Mouse (Mus musculus) ES-Bruce4 (cell line): ENCODE results near the gene Ntn5.

ENCODE experiments used
- CTCF ChIP-seq: IDR thresholded peaks from one replicate; pipeline ENCODE4 v1.8.1; 2011; ENCODE audit warnings: low read depth, low read length
- EP300 ChIP-seq: IDR thresholded peaks from 2 replicates; pipeline ENCODE4 v1.6.1; 2011; ENCODE audit warnings: low read depth, low read length; ENCODE audit not compliant: insufficient read depth
- POLR2A ChIP-seq: IDR thresholded peaks from one replicate; pipeline ENCODE4 v1.8.1; 2011; ENCODE audit warnings: low read length; ENCODE audit not compliant: insufficient read depth

GRCm38 (mm10) chr7:45722348-45722713 lies 38.5 kb downstream of the Ntn5 start:
- TF ChIP-seq CTCF = no peak
- no peak for TF ChIP-seq POLR2A
- no peak for TF ChIP-seq EP300
